ENCODE assay signal across 9 mouse cellular contexts in the genomic region with DNA sequence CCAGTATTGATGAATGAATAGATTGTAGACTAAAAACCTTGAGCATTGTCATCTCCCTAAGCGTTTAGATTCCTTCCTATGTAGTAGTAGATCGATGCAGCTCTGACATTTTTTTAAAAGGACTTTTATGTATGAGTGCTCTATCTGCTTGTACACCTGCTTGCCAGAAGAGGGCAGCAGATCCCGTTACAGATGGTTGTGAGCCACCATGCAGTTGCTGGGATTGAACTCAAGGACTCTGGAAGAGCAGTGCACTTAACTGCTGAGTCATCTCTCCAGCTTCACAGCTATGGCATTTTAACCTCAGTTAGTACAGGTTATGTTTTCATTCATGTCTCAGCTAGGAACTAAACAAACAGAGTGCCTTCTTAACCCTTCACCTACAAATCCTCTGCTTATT. TPM values are rescaled to one million over a fixed set of nuclear protein-coding genes. Genes with fewer than 3 reads are reported as not detected.
DNase-seq lines count a peak whose midpoint lies in the region; ATAC-seq and TF ChIP-seq lines count a peak whose summit lies in the region.
"Had no signal": no experiment of that assay in that cellular context is flagged by ENCODE, and none has a peak within 500 bp of the region (broad histone marks: within the 10 kb centered on the region; RNA-seq: fewer than 3 reads in every experiment).

No protein-coding gene starts in this region.

- 58% methylated on average over 3 of the region's 3 CpGs for WGBS in intestine, postnatal 0 days
- 51% methylated on average over 3 of the region's 3 CpGs for WGBS in intestine, embryonic 16.5 days
- WGBS in kidney, postnatal 0 days: 56% methylated on average over 3 of the region's 3 CpGs

- ATAC-seq in intestine, postnatal 0 days: no peak
- ATAC-seq in intestine, embryonic 16.5 days: no peak
- no peak for ATAC-seq in kidney, postnatal 0 days (replicated peaks; ENCODE audit: low FRiP score, low read depth)

- peak; percentile 69 for TF ChIP-seq CTCF in intestine, postnatal 0 days (IDR thresholded peaks at IDR 0.05; ENCODE audit: low read depth)
- TF ChIP-seq CTCF in kidney, postnatal 0 days (IDR thresholded peaks at IDR 0.05; ENCODE audit: low read depth): peak; percentile 73

- no peaks in the 10 kb centered on the region for H3K4me1 ChIP-seq in intestine, postnatal 0 days (replicated peaks; ENCODE audit: control insufficient read depth, insufficient read depth, low read length)
- H3K4me1 ChIP-seq in intestine, embryonic 16.5 days (ENCODE audit: control insufficient read depth, insufficient read depth, low read length): no peaks in the 10 kb centered on the region
- H3K4me1 ChIP-seq in kidney, postnatal 0 days (replicated peaks; ENCODE audit: insufficient read depth, low read length): no peaks in the 10 kb centered on the region
- H3K4me1 ChIP-seq: liver, embryonic 15.5 days had no signal

- no peak overlapping the region for H3K9ac ChIP-seq in intestine, postnatal 0 days (ENCODE audit: low read depth, low read length)
- H3K9ac ChIP-seq in intestine, embryonic 16.5 days (ENCODE audit: low read depth, low read length): no peak overlapping the region
- H3K9ac ChIP-seq in kidney, postnatal 0 days (ENCODE audit: low read depth, low read length): no peak overlapping the region
- H3K9ac ChIP-seq: liver, embryonic 15.5 days had no signal

- H3K4me2 ChIP-seq in intestine, postnatal 0 days (replicated peaks; ENCODE audit: low read depth): no peak overlapping the region
- no peak overlapping the region for H3K4me2 ChIP-seq in intestine, embryonic 16.5 days (ENCODE audit: low read depth, low read length)
- H3K4me2 ChIP-seq in kidney, postnatal 0 days (ENCODE audit: low read length): no peak overlapping the region
- H3K4me2 ChIP-seq: liver, embryonic 15.5 days had no signal

- 0 out of 2 replicates have a peak, but pooled peaks cover 3% of the 10 kb centered on the region for H3K27me3 ChIP-seq in intestine, postnatal 0 days (replicated peaks; ENCODE audit: control insufficient read depth, insufficient read depth, low read length)
- no peaks in the 10 kb centered on the region for H3K27me3 ChIP-seq in intestine, embryonic 16.5 days (replicated peaks; ENCODE audit: control insufficient read depth, insufficient read depth, low read length)
- no peaks in the 10 kb centered on the region for H3K27me3 ChIP-seq in kidney, postnatal 0 days (ENCODE audit: insufficient read depth, low read length)
- H3K27me3 ChIP-seq: liver, embryonic 15.5 days had no signal

- H3K27ac ChIP-seq in intestine, postnatal 0 days (ENCODE audit: low read depth, low read length): no peak overlapping the region
- no peak overlapping the region for H3K27ac ChIP-seq in intestine, embryonic 16.5 days (ENCODE audit: low read length)
- H3K27ac ChIP-seq in kidney, postnatal 0 days: no peak overlapping the region
- H3K27ac ChIP-seq: liver, embryonic 15.5 days had no signal

- no peaks in the 10 kb centered on the region for H3K9me3 ChIP-seq in intestine, postnatal 0 days (ENCODE audit: control insufficient read depth)
- no peaks in the 10 kb centered on the region for H3K9me3 ChIP-seq in intestine, embryonic 16.5 days (ENCODE audit: control insufficient read depth, low read length)
- H3K9me3 ChIP-seq in kidney, postnatal 0 days (replicated peaks; ENCODE audit: low read length): no peaks in the 10 kb centered on the region
- H3K9me3 ChIP-seq: liver, embryonic 15.5 days had no signal

- no peak overlapping the region for H3K4me3 ChIP-seq in intestine, postnatal 0 days (ENCODE audit: low read depth, low read length)
- no peak overlapping the region for H3K4me3 ChIP-seq in intestine, embryonic 16.5 days (ENCODE audit: low read length)
- H3K4me3 ChIP-seq in kidney, postnatal 0 days (replicated peaks; ENCODE audit: low read depth, low read length): no peak overlapping the region
- H3K4me3 ChIP-seq: liver, embryonic 15.5 days had no signal

- peak; percentile 3 for DNase-seq in 3134 (ENCODE audit: extremely low read depth, insufficient read length, low spot score)
- DNase-seq in CD4-positive, CD25-positive, alpha-beta regulatory T cell, adult 2 months (ENCODE audit: low read depth, low spot score): peak; percentile 62
- DNase-seq in brain, adult 2 months (ENCODE audit: low read depth, low spot score): peak; percentile 41
- peak; percentile 11 for DNase-seq in kidney, postnatal 0 days (ENCODE audit: low spot score)
- DNase-seq in right cerebral cortex, postnatal 4 days: peak; percentile 2
- DNase-seq in gastrocnemius, postnatal 25 days: no peak

- H3K36me3 ChIP-seq in intestine, postnatal 0 days (ENCODE audit: control insufficient read depth, insufficient read depth): no peaks in the 10 kb centered on the region
- no peaks in the 10 kb centered on the region for H3K36me3 ChIP-seq in intestine, embryonic 16.5 days (ENCODE audit: control insufficient read depth, insufficient read depth, low read length)
- H3K36me3 ChIP-seq in kidney, postnatal 0 days (ENCODE audit: insufficient read depth, low read length): no peaks in the 10 kb centered on the region
- H3K36me3 ChIP-seq: liver, embryonic 15.5 days had no signal

RNA-seq across cellular contexts. Expression of a gene that starts 15.5 kb away (rescaled TPM):
- 0.65 and 0.68 TPM in 2 replicates for polyA plus RNA-seq in intestine, postnatal 0 days (2015; fragmentation: Nextera tagmentation; extraction: Ambion mirVana)
- 0.93 and 2.0 TPM in 2 replicates for polyA plus RNA-seq in intestine, embryonic 16.5 days (2015; fragmentation: Nextera tagmentation; extraction: Ambion mirVana)
- polyA plus RNA-seq in kidney, postnatal 0 days (2015; fragmentation: Nextera tagmentation; extraction: Ambion mirVana): 1.3 TPM in 2 replicates
- 1 to 10 TPM; 1.1 to 2.0 TPM for total RNA-seq in gastrocnemius, postnatal 25 days (2021)

RNA-seq across cellular contexts. Expression of a gene that starts 36.7 kb away (rescaled TPM):
- polyA plus RNA-seq in intestine, postnatal 0 days (2015; fragmentation: Nextera tagmentation; extraction: Ambion mirVana): not detected in 2 replicates
- not detected in 2 replicates for polyA plus RNA-seq in intestine, embryonic 16.5 days (2015; fragmentation: Nextera tagmentation; extraction: Ambion mirVana)
- 0.04 TPM in 1 of 2 replicates, not detected in the other for polyA plus RNA-seq in kidney, postnatal 0 days (2015; fragmentation: Nextera tagmentation; extraction: Ambion mirVana)
- not detected for total RNA-seq in gastrocnemius, postnatal 25 days (2021)
- polyA plus RNA-seq: liver, embryonic 15.5 days had no signal
